ENCODE assay signal across 21 mouse cellular contexts in the genomic region with DNA sequence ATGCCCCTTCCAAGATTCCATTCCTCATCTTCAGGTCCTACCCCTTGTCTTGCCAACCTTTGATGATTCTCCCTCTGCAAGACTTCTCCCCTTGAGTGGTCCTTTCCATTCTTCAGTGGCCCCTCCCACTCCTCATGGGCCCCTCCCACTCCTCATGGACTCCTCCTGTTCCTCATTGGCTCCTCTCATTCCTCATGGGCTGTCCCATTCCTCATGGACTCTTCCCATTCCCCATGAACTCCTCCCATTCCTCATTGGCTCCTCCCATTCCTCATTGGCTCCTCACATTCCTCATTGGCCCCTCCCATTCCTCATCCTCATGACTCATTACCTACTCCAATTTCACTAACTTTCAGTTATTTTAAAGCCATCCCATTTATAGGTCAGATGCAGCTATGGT.
DNase-seq lines count a peak whose midpoint lies in the region; TF ChIP-seq lines count a peak whose summit lies in the region.
"Had no signal": no experiment of that assay in that cellular context is flagged by ENCODE, and none has a peak within 500 bp of the region (broad histone marks: within the 10 kb centered on the region; RNA-seq: fewer than 3 reads in every experiment).

No protein-coding gene starts in this region.

- DNase-seq in 3T3-L1 (ENCODE audit: low read depth, low spot score) (peak; percentile 50), 416B (ENCODE audit: low read depth) (peak; percentile 18), ES-E14 (ENCODE audit: low read depth, low spot score) (peak; percentile 13), R1 (ENCODE audit: low read depth, low spot score) (peak; percentile 74)
- DNase-seq in cerebellum, adult 11-12 months, result no peak
- DNase-seq in ovary, postnatal 36 days (ENCODE audit: low spot score), result no peak
- DNase-seq in cerebellum, adult 8-10 months, result no peak
- DNase-seq in adrenal gland, postnatal 4 days (ENCODE audit: low spot score in 2 of 2), result no peak
- DNase-seq: adrenal gland, adult 2 months; adrenal gland, postnatal 10 days; adrenal gland, postnatal 36 days; cerebellum, adult 11 months; cerebellum, adult 9-10 months; cerebellum, postnatal 10 days; cerebellum, postnatal 25 days; forebrain, postnatal 0 days had no signal

- no peaks in the 10 kb centered on the region for H3K36me3 ChIP-seq in ES-E14 (ENCODE audit: control insufficient read depth, insufficient read depth, low read length, poor library complexity, severe bottlenecking)
- H3K36me3 ChIP-seq: forebrain, embryonic 15.5 days; G1E had no signal

- no peaks in the 10 kb centered on the region for H3K9me3 ChIP-seq in ES-E14 (ENCODE audit: control insufficient read depth, insufficient read depth, low read depth, low read length)
- H3K9me3 ChIP-seq: embryonic facial prominence, embryonic 10.5 days; embryonic facial prominence, embryonic 12.5 days; forebrain, embryonic 13.5 days; forebrain, embryonic 15.5 days; G1E had no signal

- in situ Hi-C loops in ES-E14 (cut with MboI; ENCODE audit: low sequenced_read_pairs in 2 of 2, unreplicated experiment in 2 of 2), result no loop called here

- H3K4me3 ChIP-seq in ES-E14 (ENCODE audit: insufficient read depth in 1 of 2, low read depth in 1 of 2, low read length in 2 of 2, poor library complexity in 1 of 2, severe bottlenecking in 1 of 2), result no peak overlapping the region
- H3K4me3 ChIP-seq: embryonic facial prominence, embryonic 10.5 days; embryonic facial prominence, embryonic 12.5 days; forebrain, embryonic 13.5 days; forebrain, embryonic 15.5 days had no signal

- H3K4me1 ChIP-seq in ES-E14 (ENCODE audit: control insufficient read depth in 2 of 2, insufficient read depth in 2 of 2, low read length in 2 of 2, poor library complexity in 1 of 2), result no peaks in the 10 kb centered on the region
- H3K4me1 ChIP-seq: embryonic facial prominence, embryonic 10.5 days; embryonic facial prominence, embryonic 12.5 days had no signal

- no peak overlapping the region for H3K27ac ChIP-seq in ES-E14 (ENCODE audit: insufficient read depth, low read depth, low read length, poor library complexity, severe bottlenecking)
- H3K27ac ChIP-seq: embryonic facial prominence, embryonic 10.5 days; embryonic facial prominence, embryonic 12.5 days; forebrain, embryonic 13.5 days; forebrain, embryonic 15.5 days had no signal

- H3K9ac ChIP-seq in ES-E14 (ENCODE audit: insufficient read depth, low read depth, low read length, poor library complexity, severe bottlenecking), result no peak overlapping the region
- H3K9ac ChIP-seq: embryonic facial prominence, embryonic 12.5 days; forebrain, embryonic 13.5 days; forebrain, embryonic 15.5 days; forebrain, postnatal 0 days had no signal

TF ChIP-seq in ES-E14, 5 proteins besides CTCF, POLR2A, EP300 and RAD21:
- TF ChIP-seq ZNF384 (IDR thresholded peaks at IDR 0.05; ENCODE audit: low read depth, low read length) (no peak), HCFC1 (IDR thresholded peaks at IDR 0.05; ENCODE audit: borderline replicate concordance, insufficient read depth, low read length) (no peak), ZC3H11A (IDR thresholded peaks at IDR 0.05; ENCODE audit: borderline replicate concordance, low read depth, low read length) (no peak)

Comparison
In these comparisons a context has a peak if more than half of its experiments do, and no peak if none do; other contexts are left out.
1. DNase-seq: peak in 3T3-L1 (single experiment), 416B (single experiment), ES-E14 (single experiment) and R1 (single experiment); none in cerebellum, adult 11-12 months (single experiment), ovary, postnatal 36 days (single experiment), cerebellum, adult 8-10 months (single experiment) and adrenal gland, postnatal 4 days (0 of 2).